Mouse (Mus musculus) common myeloid progenitor, adult 5-6 weeks (primary cell): ENCODE measurements at regions not wholly inside any gene's neighbourhood (a gene's known extent, or its start where the extent isn't known, plus 50 kb on each side); places are given as distances from the start of the nearest gene placed in this dataset.
"Not testable (repeated sequence)": the region's sequence is repeated elsewhere in the genome, so short reads cannot be mapped to it uniquely, and the experiment has no call there.

Experiments used
- ATAC-seq: replicated peaks from 2 replicates; pipeline ENCODE4 v1.8.0; 2016; ENCODE audit warnings: low read depth, mild to moderate bottlenecking, moderate TSS enrichment, inconsistent platforms; ENCODE audit not compliant: poor library complexity, severe bottlenecking

DNA sequence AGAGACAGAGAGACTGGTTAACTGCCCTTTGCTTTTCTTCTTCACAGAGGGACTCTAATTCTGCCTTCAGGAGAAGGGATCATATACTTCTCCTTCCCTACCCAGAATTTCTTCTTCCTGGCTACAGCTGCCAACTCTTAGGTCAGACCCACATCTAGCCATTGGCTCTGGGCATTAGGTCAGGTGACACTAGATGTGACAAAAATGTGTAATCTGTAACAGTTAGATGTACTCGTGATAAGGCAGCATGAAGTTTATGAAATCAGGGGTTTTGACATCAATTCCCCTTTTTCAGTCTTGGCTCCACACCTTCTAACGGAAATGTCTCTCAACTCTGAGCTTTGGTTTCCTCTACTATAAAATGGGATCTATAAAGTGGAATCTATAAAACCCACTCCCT lies 428.4 kb downstream of the Bmper start:
- no peak for ATAC-seq

GRCm38 (mm10) chr9:23653086-23653485 lies 430.2 kb downstream of the Bmper start:
- ATAC-seq, result no peak

DNA sequence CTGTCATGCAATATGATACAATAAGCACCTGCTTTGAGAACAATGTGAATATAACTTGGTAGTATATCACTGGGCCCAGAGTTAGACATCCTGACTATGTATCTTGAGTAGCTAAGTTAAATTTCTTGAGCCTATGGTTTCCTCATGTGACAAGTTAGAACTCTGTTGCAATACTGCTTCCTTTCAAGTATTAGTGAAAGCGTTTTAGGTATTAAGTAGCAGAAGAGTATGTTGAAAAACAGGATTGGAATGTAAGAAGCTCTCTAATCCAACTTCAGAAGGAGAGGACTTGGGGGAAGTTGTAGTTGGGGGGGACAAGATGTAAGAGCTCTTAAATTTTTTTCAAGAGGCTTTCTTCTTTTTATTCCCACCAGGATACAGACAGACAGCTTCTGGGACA lies 431.9 kb downstream of the Bmper start:
- no peak for ATAC-seq

GRCm38 (mm10) chr9:23665960-23666359 lies 431.8 kb upstream of the Npsr1 start:
- no peak for ATAC-seq

- ATAC-seq, result peak; percentile 68
Measured at GRCm38 (mm10) chr9:23669230-23669629, 428.6 kb upstream of the Npsr1 start.

GRCm38 (mm10) chr9:23670642-23671041 lies 427.2 kb upstream of the Npsr1 start:
- peak; percentile 95 for ATAC-seq

- no peak for ATAC-seq
Measured at GRCm38 (mm10) chr9:23673347-23673860, 424.4 kb upstream of the Npsr1 start.

GRCm38 (mm10) chr9:23674833-23675232 lies 423.0 kb upstream of the Npsr1 start:
- no peak for ATAC-seq

DNA sequence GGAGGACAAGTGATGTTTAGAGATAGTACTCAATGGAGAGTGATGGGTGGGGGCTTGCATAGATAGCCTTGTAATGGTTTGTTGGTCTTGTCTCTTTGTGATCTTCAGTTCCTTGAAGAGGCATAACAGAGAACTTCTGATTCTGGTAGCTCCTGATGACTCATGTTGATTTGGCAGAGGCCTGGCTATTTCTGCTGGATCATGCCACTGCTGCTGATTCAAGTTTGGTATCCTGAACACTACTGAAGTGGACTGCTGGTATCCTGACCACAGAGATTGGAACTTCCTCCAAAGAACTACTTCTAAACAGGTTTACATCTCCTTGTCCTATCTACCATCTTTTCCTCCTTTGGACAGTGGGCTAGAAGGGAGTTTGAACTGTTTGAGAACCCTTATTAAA lies 408.3 kb upstream of the Npsr1 start:
- no peak for ATAC-seq

DNA sequence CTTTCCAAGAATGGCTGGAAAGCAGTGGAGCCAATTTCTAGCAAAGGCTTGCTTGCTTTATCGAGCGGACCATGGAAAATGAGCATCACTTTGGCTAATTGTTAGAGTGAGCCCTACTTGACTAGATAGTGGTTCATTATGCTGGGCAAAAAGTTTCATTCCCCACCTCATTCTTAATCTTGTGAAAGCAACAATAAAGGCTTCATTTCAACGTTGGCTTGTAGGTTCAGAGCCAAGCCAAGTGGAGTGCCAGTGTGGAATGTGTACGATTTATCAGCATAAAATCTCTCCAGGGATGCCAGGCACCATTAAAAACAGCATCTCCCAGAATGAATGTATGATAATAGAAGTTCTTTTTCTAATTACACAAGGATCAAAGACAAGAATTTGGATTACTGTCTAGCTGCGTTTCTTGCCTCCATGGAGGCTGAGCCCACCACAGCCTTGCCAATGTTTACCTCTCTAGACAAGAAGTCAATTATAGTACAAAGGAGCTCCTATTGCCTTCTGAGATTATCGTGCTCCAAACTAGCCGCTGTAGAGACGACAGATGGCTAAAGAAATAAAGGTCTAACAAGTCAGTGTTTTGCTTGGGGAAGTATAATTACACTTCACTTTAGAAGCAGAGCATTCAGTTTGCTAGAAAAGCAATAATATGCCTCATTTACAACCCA lies 404.9 kb upstream of the Npsr1 start:
- no peak for ATAC-seq

- ATAC-seq, result no peak
Measured at GRCm38 (mm10) chr9:23693442-23693829, 404.4 kb upstream of the Npsr1 start.

DNA sequence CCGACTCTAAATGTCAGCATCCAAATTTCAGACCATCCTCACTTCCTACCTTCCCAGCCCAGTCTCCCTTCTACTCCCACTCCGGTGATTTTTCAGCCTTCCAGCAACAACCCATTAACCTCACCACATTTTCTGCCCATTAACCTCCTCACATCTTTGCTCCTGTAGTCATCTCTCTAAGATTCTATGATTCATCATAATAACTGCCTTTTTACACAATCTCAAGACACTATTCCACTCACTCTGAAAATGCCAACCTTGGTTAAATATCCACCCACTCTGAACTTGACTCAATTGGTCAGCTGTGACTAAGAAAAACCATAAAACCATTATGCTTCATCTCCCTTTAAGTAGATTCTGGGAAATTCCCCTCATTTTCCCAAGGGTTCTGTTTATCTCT lies 403.3 kb upstream of the Npsr1 start:
- ATAC-seq, result no peak

- ATAC-seq, result no peak
Measured at GRCm38 (mm10) chr9:23700567-23700966, 397.2 kb upstream of the Npsr1 start.

- ATAC-seq, result not testable (repeated sequence)
Measured at GRCm38 (mm10) chr9:23717584-23717983, 380.2 kb upstream of the Npsr1 start.

GRCm38 (mm10) chr9:23728816-23729215 lies 369.0 kb upstream of the Npsr1 start:
- no peak for ATAC-seq

DNA sequence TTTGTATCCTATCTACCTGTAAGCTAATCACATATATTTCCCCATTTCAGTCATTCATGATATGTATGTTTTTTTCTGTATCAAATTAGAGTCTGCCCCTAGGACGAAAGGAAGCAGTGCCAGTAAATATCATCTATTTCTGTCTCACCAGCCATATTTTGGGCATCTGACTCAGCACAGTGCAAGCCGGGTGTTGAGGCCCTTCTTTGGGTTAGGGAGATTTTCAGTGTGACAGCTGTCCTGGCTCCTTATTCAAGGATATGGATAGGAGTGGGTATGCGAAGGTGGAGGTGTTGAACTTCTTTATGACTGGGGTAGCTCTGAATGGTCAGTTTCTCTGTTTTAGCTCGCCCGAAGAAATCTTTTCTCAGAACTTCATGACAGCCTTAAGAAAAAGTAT lies 345.3 kb upstream of the Npsr1 start:
- no peak for ATAC-seq

DNA sequence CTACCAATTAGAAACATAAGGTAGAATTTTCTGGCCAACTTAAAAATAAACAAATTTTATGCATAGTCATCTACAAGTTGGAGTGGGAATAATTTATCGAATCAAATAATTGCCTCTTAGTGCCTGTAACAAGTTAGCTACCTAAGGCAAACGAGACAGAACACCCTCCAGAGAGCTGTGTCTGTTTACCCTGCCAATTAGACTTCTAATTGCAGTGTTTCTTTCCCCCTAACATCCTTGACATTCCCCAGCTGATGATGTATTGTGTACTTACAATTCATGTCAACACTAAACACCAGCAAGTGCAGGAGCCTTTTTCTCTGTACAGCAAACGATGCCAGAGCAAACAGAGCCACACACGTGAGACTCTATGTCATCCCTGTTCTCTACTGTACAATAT lies 311.1 kb upstream of the Npsr1 start:
- ATAC-seq, result no peak
